Mouse (Mus musculus): ENCODE data around the gene Atad2b. TPM values are rescaled to one million over a fixed set of nuclear protein-coding genes. Genes with fewer than 3 reads are reported as not detected.
"Not testable (repeated sequence)": the region's sequence is repeated elsewhere in the genome, so short reads cannot be mapped to it uniquely, and the experiment has no call there.

Atad2b gene
- 10 to 100 TPM; 16.4 TPM for total RNA-seq (2021)

DNA sequence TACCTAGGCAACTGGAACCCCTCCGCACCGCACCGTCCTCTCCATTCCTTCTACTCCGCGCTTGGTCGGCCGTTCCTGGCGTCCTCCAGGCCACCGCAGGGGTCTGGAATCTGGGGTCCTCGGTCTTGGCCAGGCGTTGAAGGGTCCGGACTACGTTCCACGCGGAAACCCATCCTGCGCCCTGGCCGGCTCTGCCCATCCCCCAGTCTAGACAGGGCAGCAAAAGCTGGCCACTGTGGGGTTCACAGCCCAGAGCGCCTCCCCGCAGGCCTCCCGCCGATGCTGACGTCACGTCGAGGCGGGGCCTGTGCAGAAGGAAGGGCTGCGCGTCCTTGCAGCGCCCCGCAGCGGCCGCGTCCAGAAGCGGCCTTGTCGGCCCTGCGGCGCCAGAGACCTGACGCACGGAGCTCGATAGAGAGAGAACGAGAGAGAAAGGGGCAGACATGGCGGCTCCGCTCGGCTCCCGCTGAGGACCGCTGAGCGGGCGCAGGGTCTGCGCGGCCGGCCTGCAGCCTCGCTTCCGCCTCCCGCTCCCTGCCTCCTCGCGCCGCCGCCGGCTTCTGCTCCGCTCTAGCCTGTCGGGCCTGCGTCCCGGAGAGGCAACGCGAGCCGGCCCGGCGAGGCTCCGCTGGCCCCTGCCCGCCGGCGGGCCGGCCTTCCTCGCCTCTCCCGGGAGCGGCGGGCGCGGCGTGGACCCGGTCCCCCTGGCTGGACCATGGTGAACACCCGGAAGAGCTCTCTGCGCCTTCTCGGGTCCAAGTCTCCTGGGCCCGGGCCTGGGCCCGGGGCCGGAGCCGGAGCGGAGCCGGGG, at the start of gene Atad2b:
Atad2b (plus strand) TSS at position 360 of the 811 bp plus-strand sequence.
- intact Hi-C loops (cut with DNase I) = loop anchor here (5.0 to 10.0 kb wide), 7 partner anchors 40 to 1610 kb away; partner anchors contain the start of genes Fam228b, Fkbp1b, Gm3625 and Itsn2

DNA sequence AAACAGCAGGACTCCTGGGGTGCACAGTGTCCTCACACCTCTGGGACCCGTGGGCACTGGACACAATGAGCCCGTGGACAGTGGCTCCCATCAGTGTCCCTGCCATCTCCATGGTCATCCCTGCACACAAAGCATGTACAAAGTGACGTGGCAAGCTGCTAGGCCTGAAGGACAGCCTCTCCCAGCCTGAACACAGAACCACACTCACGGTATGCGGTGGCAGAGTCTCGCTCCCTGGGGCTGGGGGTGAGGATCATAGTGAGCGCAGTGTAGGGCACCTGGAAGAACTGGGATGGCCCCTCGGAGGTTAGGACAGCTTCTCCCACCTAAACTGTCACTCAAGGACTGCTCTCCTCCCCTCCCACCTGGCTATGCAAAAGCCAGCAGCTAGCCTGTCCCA, 48.2 kb upstream of the Atad2b start:
- intact Hi-C loops (cut with DNase I) = no loop called here
- no peak for DNase-seq (ENCODE audit: low spot score)

More for the DNA sequence above, at the start of gene Atad2b:
- peak; percentile 96 for DNase-seq (ENCODE audit: low spot score)

DNA sequence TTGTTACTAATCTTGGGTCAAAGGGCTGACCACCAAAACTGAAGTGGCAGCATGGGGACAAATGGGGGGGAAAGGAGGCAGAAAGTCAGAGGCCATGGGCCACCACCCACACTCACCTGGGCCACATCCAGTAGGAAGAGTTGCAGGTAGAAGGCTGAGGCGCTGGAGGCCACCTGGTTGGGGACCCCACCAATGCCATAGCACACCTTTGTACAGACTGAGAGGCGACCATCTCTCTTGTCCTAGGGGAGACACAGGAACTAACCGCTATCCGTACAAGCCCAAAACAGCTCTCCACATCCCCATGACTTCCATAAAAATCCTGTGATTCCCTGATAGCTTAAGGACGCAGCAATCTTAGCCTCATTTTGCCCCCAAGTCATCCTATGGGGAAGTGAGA, 45.9 kb upstream of the Atad2b start:
- intact Hi-C loops (cut with DNase I) = no loop called here
- no peak for DNase-seq (ENCODE audit: low spot score)

DNA sequence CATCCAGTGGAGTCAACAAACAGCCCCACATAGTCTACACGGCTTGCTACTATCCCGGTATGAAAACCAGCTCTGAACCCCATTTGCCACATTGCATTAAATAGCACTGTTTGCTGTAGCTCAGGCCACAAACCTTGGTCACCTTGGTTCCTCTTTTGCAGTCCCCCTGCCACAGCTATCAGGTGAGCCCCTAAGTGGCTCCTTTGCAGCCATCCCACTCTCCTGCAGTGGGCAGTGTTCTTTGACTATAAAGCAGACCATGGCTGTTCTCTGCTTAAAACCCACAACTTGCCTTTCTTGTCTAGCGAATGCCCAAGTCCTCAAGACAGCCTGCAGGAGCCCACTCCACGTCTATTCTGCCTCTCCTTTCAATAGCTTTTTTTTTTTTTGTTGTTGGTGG, 44.9 kb upstream of the Atad2b start:
- DNase-seq (ENCODE audit: low spot score) = no peak
- intact Hi-C loops (cut with DNase I) = no loop called here

DNA sequence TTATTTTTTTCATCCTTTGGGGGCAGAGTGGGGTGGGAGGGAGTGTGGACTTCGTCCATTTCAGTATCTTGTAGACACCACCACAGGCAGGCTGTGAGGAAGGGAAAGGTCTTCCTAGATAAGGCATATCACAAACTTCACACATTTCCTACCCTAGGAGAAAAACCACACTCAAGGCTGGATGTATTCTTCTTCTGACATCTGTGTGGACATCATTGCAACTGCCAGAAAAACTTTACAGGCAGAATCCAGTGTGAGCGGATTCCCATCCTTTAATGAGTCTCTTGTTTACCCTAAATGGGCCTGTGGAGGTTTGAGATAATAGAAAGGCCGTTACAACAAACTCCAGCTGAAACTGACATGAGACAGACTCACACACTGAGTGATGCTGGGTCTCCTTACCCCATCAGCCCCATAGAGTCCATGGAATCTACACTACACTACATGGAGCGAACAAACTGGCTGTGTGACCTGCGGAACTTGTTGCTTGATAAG, 44.1 kb upstream of the Atad2b start:
- DNase-seq (ENCODE audit: low spot score) = no peak
- intact Hi-C loops (cut with DNase I) = no loop called here

DNA sequence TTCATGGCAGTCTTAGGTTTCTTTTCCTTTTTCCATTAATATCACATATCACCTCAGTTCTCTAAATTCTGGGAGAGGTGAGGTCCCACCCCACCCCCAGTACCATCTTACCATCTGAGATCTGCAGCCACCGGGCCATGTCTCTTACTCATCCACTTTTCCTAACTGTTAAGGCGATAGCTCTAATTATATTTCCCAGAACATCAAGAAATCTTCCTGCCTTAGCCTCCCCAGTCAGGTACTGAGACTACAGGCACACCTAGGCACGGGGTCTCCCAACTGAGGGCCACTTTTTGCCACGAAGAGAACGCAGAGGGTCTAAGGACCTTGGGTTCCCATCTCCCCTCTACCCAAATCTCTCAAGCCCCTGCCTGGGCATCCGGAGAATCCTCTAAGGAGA, 43.6 kb upstream of the Atad2b start:
- no peak for DNase-seq (ENCODE audit: low spot score)
- intact Hi-C loops (cut with DNase I) = no loop called here

DNA sequence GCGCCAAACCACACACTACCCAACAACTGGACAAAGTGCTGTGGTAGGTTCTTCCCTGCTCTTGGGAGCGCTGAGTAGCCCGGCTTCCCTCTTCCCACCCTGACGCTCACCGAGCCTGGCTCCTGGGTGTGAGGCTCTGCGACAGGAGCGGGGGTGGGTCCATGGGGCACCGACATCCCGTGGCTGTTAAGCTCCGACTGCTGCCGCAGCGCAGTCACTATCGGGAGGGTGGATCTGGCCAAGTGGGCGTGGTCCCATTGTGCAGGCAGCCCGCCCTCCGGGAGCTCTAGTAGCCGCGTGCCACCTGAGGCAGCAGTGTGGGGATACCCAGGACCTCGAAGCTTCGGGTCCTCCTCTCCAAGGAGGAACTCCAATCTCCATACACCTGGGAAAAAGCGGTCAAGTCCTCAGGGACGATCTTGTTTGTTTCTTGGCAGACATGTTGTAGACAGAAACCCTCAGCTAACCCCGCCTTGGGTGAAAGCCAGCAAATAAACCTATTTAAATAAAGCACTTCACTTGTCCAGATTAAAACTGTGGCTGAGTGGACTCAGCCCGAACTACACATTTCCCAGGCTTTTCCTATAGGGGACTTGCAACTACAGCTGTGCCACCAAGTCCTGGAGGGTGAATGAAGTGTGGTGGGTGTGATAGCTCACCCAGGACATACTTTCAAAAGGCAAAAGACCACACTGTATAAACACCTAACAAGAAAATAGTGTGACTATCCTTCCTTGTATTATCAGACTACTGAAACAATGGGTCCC, 42.8 kb upstream of the Atad2b start, which contains the start of gene Mfsd2b:
Mfsd2b (minus strand) TSS at position 199 of the 767 bp plus-strand sequence.
- intact Hi-C loops (cut with DNase I) = no loop called here
- peak; percentile 34 for DNase-seq (ENCODE audit: low spot score)

DNA sequence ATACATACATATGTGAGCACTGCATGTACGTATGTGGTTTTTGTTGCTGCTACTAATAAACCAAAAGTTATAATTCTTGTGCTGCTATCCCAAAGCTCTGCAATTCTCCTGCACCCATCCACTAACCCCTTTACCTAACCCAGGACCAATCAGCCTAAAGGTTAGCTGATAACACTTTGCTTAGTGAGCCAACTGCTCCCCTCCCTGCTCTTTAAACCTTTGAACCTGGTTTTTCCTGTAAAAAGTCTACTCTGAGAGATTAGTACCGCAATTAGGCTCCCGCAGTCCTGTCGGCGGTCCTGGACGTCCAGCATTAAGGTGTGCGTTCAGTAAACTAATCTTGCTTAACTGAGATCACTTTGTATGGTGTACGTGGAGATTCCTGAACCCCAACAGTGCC, 41.5 kb upstream of the Atad2b start:
- intact Hi-C loops (cut with DNase I) = loop anchor here (5.0 kb wide), 1 partner anchor 42 kb away; the partner anchor contains the start of gene Atad2b
- DNase-seq (ENCODE audit: low spot score) = no peak

DNA sequence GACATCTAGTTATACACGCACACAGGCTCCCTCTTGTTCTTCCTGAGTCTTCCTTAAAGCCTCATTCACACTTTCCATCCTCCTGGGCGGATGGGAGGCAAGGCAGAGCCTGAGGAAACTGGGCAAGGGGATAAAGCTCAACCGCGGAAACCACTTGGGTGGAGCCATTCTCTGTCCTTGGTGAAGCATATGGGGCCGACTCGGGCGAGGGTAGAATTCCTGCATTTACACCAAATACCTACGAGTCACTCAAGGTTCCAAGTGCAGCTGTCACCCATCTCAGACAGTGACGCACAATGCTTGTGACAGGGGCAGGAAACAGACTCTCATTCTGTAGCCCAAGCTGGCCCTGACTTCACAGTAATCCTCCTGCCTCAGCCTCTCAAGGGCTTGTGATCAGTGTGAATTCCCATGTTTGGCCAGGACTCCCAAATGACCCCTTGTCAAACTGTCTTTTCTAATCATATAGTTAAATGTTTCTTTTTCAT, 38.8 kb upstream of the Atad2b start:
- intact Hi-C loops (cut with DNase I) = loop anchor here (5.0 kb wide), 1 partner anchor 39 kb away; the partner anchor contains the start of gene Atad2b
- no peak for DNase-seq (ENCODE audit: low spot score)

DNA sequence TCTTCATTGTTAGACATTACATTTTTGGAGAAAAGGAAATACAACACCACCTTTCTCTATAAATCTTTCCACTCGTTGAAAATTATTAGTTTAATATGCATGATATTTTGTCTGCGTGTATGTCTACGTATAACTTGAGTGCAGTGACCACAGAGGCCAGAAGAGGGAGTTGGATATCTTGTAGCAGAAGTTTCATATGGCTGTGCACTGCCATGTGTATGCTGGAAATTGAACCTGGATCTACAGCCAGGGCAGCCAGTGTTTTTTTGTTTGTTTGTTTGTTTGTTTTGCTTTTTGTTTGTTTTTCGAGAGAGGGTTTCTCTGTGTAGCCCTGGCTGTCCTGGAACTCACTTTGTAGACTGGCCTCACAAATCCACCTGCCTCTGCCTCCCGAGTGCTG, 38.1 kb upstream of the Atad2b start:
- intact Hi-C loops (cut with DNase I) = loop anchor here (5.0 kb wide), 1 partner anchor 38 kb away; the partner anchor contains the start of gene Atad2b
- no peak for DNase-seq (ENCODE audit: low spot score)

DNA sequence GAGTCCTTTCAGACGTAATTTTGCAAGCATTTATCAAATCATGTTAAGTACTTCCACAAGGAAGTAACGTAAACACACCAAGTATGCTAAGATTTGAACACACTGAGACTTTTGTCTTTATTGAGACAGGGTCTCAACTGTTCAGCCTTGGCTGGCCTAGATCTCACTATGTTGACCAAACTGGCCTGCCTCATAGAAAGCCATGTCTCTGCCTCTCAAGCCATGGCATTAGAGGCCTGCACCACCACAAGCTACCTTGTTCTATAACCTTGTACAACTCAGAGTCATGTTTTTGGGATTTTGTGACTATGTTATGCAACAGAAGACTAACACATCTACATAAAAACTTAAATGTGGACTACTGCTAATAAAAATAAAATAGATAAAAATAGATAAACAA, 35.1 kb upstream of the Atad2b start:
- intact Hi-C loops (cut with DNase I) = no loop called here
- DNase-seq (ENCODE audit: low spot score) = no peak

DNA sequence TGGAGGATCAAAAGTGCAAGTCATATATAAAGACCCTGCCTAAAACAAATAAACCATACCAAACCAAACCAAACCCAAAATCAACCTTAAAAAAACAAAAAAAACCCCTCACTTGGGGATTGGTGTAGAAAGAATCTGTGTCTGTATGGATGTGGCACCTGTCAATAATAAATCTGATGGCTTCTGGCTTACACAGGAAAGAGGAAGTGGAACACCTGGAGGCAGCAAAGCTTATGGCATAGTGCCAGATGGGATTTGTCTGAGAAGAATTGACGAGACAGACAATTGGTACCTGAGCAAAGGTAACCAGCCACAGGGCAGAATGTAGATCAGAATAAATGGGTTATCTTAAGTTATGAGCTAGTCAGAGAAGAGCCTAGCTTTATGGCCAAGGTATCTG, 32.1 kb upstream of the Atad2b start:
- intact Hi-C loops (cut with DNase I) = no loop called here
- DNase-seq (ENCODE audit: low spot score) = no peak

DNA sequence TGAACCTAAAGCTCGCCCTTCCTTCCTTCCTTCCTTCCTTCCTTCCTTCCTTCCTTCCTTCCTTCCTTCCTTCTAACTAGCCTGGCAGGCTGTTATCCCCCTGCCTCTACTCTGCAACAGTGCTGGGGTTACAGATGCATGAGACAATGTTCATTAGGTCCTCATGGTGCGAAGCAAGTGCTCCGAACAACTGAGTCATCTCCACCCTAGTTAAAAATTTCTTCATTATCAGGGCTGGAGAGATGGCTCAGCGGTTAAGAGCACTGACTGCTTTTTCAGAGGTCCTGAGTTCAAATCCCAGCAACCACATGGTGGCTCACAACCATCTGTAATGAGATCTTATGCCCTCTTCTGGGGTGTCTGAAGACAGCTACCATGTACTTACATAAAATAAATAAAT, 30.6 kb upstream of the Atad2b start:
- DNase-seq (ENCODE audit: low spot score); intact Hi-C loops (cut with DNase I): not testable (repeated sequence)

DNA sequence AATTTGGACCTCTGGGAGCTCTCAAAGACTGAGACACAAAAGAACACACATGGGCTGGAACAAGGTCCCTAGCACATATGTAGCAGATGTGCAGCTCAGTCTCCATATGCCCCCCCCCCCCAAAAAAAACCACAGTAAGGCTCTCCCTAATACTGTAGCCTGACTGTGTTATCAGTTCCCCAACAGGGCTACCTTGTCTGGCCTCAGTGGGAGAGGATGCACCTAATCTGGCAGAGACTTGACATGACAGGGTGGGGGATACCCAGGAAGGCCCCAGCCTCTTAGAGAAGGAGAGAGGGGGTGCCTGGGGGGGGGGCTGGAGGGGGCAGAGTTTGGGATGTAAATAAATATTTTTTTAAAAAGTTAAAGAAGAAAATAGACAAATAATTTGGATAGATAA, 28.4 kb upstream of the Atad2b start:
- intact Hi-C loops (cut with DNase I) = no loop called here
- no peak for DNase-seq (ENCODE audit: low spot score)

DNA sequence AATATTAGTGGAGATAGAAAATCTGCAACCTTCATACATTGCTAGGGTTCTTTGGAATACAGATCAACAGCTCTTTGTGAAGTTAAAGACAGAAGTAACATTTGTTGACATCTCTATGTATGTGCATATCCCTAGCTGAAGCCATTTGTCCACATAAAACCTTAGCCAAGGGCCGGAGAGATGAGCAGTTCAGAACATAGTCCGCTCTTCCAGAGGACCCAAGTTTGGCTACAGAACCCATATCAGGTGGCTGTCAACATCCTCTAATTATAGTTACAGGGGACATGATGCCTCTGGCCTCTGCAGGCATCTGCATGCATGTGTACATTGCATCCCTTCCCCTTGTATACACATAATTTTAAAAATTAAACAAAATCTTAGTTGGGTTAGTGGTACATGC, 27.9 kb upstream of the Atad2b start:
- no peak for DNase-seq (ENCODE audit: low spot score)
- intact Hi-C loops (cut with DNase I) = no loop called here

DNA sequence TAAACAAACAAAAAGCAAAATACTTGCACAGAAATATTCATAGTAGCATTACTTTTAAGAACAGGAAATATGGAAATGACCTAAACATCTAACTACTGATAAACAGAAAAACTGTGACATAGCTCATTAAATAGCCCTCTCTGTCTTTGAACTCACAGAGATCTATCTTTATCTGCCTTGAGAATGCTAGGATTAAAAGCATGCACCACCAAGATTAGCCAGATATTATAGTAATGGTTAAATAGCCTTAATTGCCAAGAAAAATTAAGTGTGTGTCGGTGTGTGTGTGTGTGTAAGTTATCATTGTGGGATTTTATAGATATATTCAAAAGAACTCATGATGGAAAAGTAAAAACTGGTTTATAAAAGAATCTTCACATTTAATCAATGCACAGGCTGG, 27.3 kb upstream of the Atad2b start:
- intact Hi-C loops (cut with DNase I) = no loop called here
- DNase-seq (ENCODE audit: low spot score) = no peak

DNA sequence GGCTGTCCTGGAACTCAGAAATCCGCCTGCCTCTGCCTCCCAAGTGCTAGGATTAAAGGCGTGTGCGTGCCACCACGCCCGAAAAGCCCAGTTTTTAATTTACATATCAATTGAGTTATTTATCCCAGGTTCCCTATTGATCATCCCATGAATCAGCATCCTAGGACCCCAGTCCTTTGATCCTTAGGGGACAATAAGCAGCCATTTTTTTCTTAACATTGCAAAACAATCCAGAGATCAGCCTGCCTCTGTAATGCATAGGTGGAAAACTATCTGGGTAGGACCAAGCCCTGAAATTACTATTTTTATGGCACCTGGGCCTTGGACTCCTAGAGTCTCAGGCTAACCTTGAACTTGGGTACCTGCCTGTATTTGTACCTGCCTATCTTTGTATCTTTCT, 19.1 kb upstream of the Atad2b start:
- no peak for DNase-seq (ENCODE audit: low spot score)
- intact Hi-C loops (cut with DNase I) = no loop called here

DNA sequence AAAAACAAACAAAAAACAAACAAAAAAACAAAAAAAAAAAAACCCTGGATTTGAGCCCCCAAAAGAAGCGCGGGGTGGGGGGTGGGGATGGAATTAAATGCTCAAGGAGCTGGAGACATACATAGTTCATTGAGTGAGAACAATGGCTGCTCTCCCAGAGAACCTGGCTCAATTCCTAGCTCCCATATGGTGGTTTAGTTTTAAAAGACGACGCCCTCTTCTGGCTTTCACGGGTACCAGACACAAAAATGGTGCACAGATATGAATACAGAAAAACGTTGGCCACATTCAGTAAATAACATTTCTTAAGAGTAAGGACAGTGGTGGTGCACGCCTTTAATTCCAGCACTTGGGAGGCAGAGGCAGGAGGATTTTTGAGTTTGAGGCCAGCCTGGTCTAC, 11.2 kb upstream of the Atad2b start:
- intact Hi-C loops (cut with DNase I) = no loop called here
- DNase-seq (ENCODE audit: low spot score) = no peak

DNA sequence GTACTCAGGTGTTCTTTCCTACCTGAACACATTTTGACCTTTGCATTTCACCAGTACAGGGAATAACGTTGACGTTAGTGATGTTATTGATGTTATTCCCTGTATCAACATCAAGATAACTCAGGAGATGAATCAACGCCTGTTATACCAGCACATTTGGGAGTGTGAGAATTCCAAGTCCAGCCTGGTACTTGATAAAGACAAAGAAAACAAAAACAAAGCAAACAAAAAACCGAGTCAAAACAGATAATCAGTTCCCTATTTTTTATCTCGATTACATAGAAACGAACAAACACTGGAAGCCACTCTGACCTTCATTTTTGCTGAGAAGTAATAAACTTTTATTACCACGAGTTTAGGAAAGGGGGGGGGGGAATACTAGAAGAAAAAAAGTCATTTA, 10.7 kb upstream of the Atad2b start:
- intact Hi-C loops (cut with DNase I) = no loop called here
- no peak for DNase-seq (ENCODE audit: low spot score)

All from heart, postnatal 25 days (tissue).